Mouse (Mus musculus) ES-E14 (cell line): Measurements from ENCODE around the gene Psmd12. TPM values are rescaled to one million over a fixed set of nuclear protein-coding genes. Genes with fewer than 3 reads are reported as not detected.
A peak's percentile ranks its signal among the peaks of the same experiment; 100 is the strongest.
"Not testable (repeated sequence)": the region's sequence is repeated elsewhere in the genome, so short reads cannot be mapped to it uniquely, and the experiment has no call there.

Experiments
- DNase-seq: peaks from one replicate; pipeline ENCODE4 v3.0.0-alpha.2; 2013; ENCODE audit warnings: low read depth, low spot score
- H3K27ac ChIP-seq: 2 replicates; pipeline ENCODE4 v1.5.1; 2012; ENCODE audit warnings: low read depth, mild to moderate bottlenecking, low read length, moderate library complexity, mixed read lengths; ENCODE audit not compliant: poor library complexity, insufficient read depth, severe bottlenecking
- H3K36me3 ChIP-seq: 2 replicates; pipeline ENCODE4 v1.6.1; 2012; ENCODE audit warnings: mild to moderate bottlenecking, low read length, moderate library complexity, mixed read lengths; ENCODE audit not compliant: control insufficient read depth, poor library complexity, insufficient read depth, severe bottlenecking
- H3K4me1 ChIP-seq, 2 experiments: fragments of 150-350 bp in 1 of 2; sonication (generic) in 1 of 2; 2 replicates each; pipeline ENCODE4 v1.6.1; 2012; ENCODE audit warnings: low read length in 2 of 2, mild to moderate bottlenecking in 1 of 2, mixed read lengths in 1 of 2; ENCODE audit not compliant: control insufficient read depth in 2 of 2, insufficient read depth in 2 of 2, poor library complexity in 1 of 2
- H3K4me3 ChIP-seq, 2 experiments: fragments of 150-350 bp in 1 of 2; sonication (generic) in 1 of 2; 2 replicates each; pipeline ENCODE4 v1.5.1; 2012; ENCODE audit warnings: low read length in 2 of 2, low read depth in 1 of 2, mild to moderate bottlenecking in 1 of 2, mixed read lengths in 1 of 2; ENCODE audit not compliant: insufficient read depth in 1 of 2, poor library complexity in 1 of 2, severe bottlenecking in 1 of 2
- H3K9ac ChIP-seq: 2 replicates; pipeline ENCODE4 v1.6.1; 2012; ENCODE audit warnings: low read depth, mild to moderate bottlenecking, low read length, mixed read lengths; ENCODE audit not compliant: poor library complexity, insufficient read depth, severe bottlenecking
- H3K9me3 ChIP-seq: fragments of 150-350 bp; sonication (generic); 2 replicates; pipeline ENCODE4 v1.6.1; 2012; ENCODE audit warnings: low read depth, mild to moderate bottlenecking, low read length; ENCODE audit not compliant: control insufficient read depth, insufficient read depth
- CHD2 ChIP-seq: IDR thresholded peaks from 2 replicates; pipeline ENCODE4 v1.6.1; 2014; ENCODE audit warnings: mild to moderate bottlenecking, low read depth, low read length, inconsistent platforms
- HCFC1 ChIP-seq: IDR thresholded peaks from 2 replicates; pipeline ENCODE4 v1.6.1; 2012; ENCODE audit warnings: low read length, inconsistent platforms, borderline replicate concordance; ENCODE audit not compliant: insufficient read depth
- MAFK ChIP-seq: IDR thresholded peaks from 2 replicates; pipeline ENCODE4 v1.6.1; 2014; ENCODE audit warnings: mild to moderate bottlenecking, low read depth, low read length, inconsistent platforms; ENCODE audit not compliant: insufficient read depth
- ZC3H11A ChIP-seq: IDR thresholded peaks from 2 replicates; pipeline ENCODE4 v1.6.1; 2012; ENCODE audit warnings: low read depth, mild to moderate bottlenecking, inconsistent platforms, low read length, borderline replicate concordance
- ZNF384 ChIP-seq: IDR thresholded peaks from 2 replicates; pipeline ENCODE4 v1.6.1; 2012; ENCODE audit warnings: low read depth, low read length, inconsistent platforms
- in situ Hi-C, 2 experiments: fragments of 600-800 bp; cut with MboI; formaldehyde crosslinking; loops; one replicate each; pipeline ENCODE4 v1.15.1; 2025; ENCODE audit warnings: low sequenced_read_pairs in 2 of 2, inconsistent platforms in 1 of 2; ENCODE audit not compliant: unreplicated experiment in 2 of 2
- total RNA-seq: library from RNA; depleted of rRNA; stranded (reverse); fragments of 300-350 nt; gene quantifications from 2 replicates; pipeline ENCODE4 v1.2.3, GENCODE M21; 2012

The Psmd12 gene
- total RNA-seq, 1 experiment, result 140 TPM

GRCm38 (mm10) chr11:107479862-107480203, 549 bp downstream of the Psmd12 start:
- Histone ChIP-seq H3K9ac (peak overlapping the region; percentile 99), H3K36me3 (peaks cover 2% of the 10 kb centered on the region), H3K27ac (peak overlapping the region; percentile 87), H3K9me3 (no peaks in the 10 kb centered on the region), H3K4me1 (peaks cover 3 to 10% of the 10 kb centered on the region in 2 experiments; a peak in 2 of 4 replicates), H3K4me3 (peak overlapping the region; percentile 91 to 100)
- DNase-seq, result no peak
- TF ChIP-seq ZC3H11A, result no peak
- TF ChIP-seq ZNF384, result no peak
- no peak for TF ChIP-seq CHD2
- TF ChIP-seq HCFC1, result no peak
- no peak for TF ChIP-seq MAFK
- in situ Hi-C loops, result no loop called here

- no peak for DNase-seq
- Histone ChIP-seq H3K4me3 (no peak overlapping the region), H3K9me3 (no peaks in the 10 kb centered on the region), H3K27ac (peak overlapping the region; percentile 79; the same call in 1 of the 2 replicates), H3K9ac (no peak overlapping the region), H3K36me3 (peaks cover 25% of the 10 kb centered on the region), H3K4me1 (peaks cover 3 to 10% of the 10 kb centered on the region in 2 experiments; a peak in 2 of 4 replicates)
- TF ChIP-seq CHD2 (no peak), ZNF384 (peak; percentile 75; the same call in 1 of the 2 replicates), HCFC1 (no peak), ZC3H11A (no peak), MAFK (no peak)
- in situ Hi-C loops, result no loop called here
These were observed 5.1 kb downstream of the Psmd12 start for GRCm38 (mm10) chr11:107484341-107484740.

- Histone ChIP-seq H3K4me3 (no peak overlapping the region), H3K27ac (no peak overlapping the region), H3K9ac (no peak overlapping the region), H3K4me1 (peaks cover 0 to 2% of the 10 kb centered on the region in 2 experiments; a peak in 1 of 4 replicates), H3K9me3 (no peaks in the 10 kb centered on the region), H3K36me3 (peaks cover 3% of the 10 kb centered on the region)
- TF ChIP-seq ZNF384 (no peak), HCFC1 (no peak), CHD2 (no peak), ZC3H11A (no peak), MAFK (no peak)
- in situ Hi-C loops, result no loop called here
- DNase-seq, result no peak
These were observed 23.5 kb downstream of the Psmd12 start for GRCm38 (mm10) chr11:107502801-107503200.

- H3K4me3 ChIP-seq, H3K36me3 ChIP-seq, in situ Hi-C loops, H3K4me1 ChIP-seq, DNase-seq, H3K9me3 ChIP-seq, H3K9ac ChIP-seq, H3K27ac ChIP-seq: not testable (repeated sequence)
- peak; percentile 90 for TF ChIP-seq ZNF384
These were observed 25.1 kb downstream of the Psmd12 start for GRCm38 (mm10) chr11:107504364-107504763.

- Histone ChIP-seq H3K4me3 (no peak overlapping the region), H3K4me1 (peaks cover 0 to 7% of the 10 kb centered on the region in 2 experiments; a peak in 2 of 4 replicates), H3K9me3 (no peaks in the 10 kb centered on the region), H3K27ac (no peak overlapping the region), H3K9ac (no peak overlapping the region), H3K36me3 (no peaks in the 10 kb centered on the region)
- peak; percentile 68 for DNase-seq
- in situ Hi-C loops, result no loop called here
- no peak for TF ChIP-seq MAFK
- TF ChIP-seq ZNF384, result peak; percentile 61
These were observed 27.0 kb downstream of the Psmd12 start for GRCm38 (mm10) chr11:107506260-107506659.
